Comparison of ENCODE assay signal across 8 mouse cellular contexts in genomic region chr6:14899021-14899610, GRCm38 (mm10). TPM values are rescaled to one million over a fixed set of nuclear protein-coding genes. Genes with fewer than 3 reads are reported as not detected.
A peak's percentile ranks its signal among the peaks of the same experiment; 100 is the strongest.
DNase-seq lines count a peak whose midpoint lies in the region; ATAC-seq and TF ChIP-seq lines count a peak whose summit lies in the region.

No protein-coding gene starts in this region.

- no peaks in the 10 kb centered on the region for H3K9me3 ChIP-seq in forebrain, embryonic 11.5 days (ENCODE audit: control insufficient read depth, low read length)
- H3K9me3 ChIP-seq in intestine, postnatal 0 days (ENCODE audit: control insufficient read depth): no peaks in the 10 kb centered on the region

- H3K4me3 ChIP-seq in gastrocnemius, adult 2 months: peak overlapping the region; percentile 53
- H3K4me3 ChIP-seq in forebrain, embryonic 11.5 days (ENCODE audit: low read depth, low read length): no peak overlapping the region
- H3K4me3 ChIP-seq in intestine, postnatal 0 days (ENCODE audit: low read depth, low read length): no peak overlapping the region

- H3K4me1 ChIP-seq in forebrain, embryonic 11.5 days (replicated peaks; ENCODE audit: control insufficient read depth, insufficient read depth, low read length): peaks cover 13% of the 10 kb centered on the region
- H3K4me1 ChIP-seq in intestine, postnatal 0 days (replicated peaks; ENCODE audit: control insufficient read depth, insufficient read depth, low read length): no peaks in the 10 kb centered on the region

- no peak overlapping the region; the same call in 1 of the 2 replicates for H3K9ac ChIP-seq in forebrain, embryonic 11.5 days (ENCODE audit: low read length)
- H3K9ac ChIP-seq in intestine, postnatal 0 days (ENCODE audit: low read depth, low read length): no peak overlapping the region

- H3K4me2 ChIP-seq in forebrain, embryonic 11.5 days (ENCODE audit: low read depth, low read length, severe bottlenecking): peak overlapping the region; percentile 88
- H3K4me2 ChIP-seq in intestine, postnatal 0 days (replicated peaks; ENCODE audit: low read depth): peak overlapping the region; percentile 96

- H3K27ac ChIP-seq in gastrocnemius, adult 2 months: no peak overlapping the region
- H3K27ac ChIP-seq in forebrain, embryonic 11.5 days (ENCODE audit: low read depth, low read length): no peak overlapping the region
- H3K27ac ChIP-seq in intestine, postnatal 0 days (ENCODE audit: low read depth, low read length): no peak overlapping the region

- no peak for TF ChIP-seq CTCF in gastrocnemius, adult 2 months (IDR thresholded peaks at IDR 0.05)
- TF ChIP-seq CTCF in intestine, postnatal 0 days (IDR thresholded peaks at IDR 0.05; ENCODE audit: low read depth): no peak

- H3K27me3 ChIP-seq in forebrain, embryonic 11.5 days (ENCODE audit: control insufficient read depth, insufficient read depth, low read length): peaks cover 2% of the 10 kb centered on the region; the same call in 1 of the 2 replicates
- peaks cover 39% of the 10 kb centered on the region for H3K27me3 ChIP-seq in intestine, postnatal 0 days (replicated peaks; ENCODE audit: control insufficient read depth, insufficient read depth, low read length)

- peak; percentile 21 for DNase-seq in gastrocnemius, adult 2 months
- no peak for DNase-seq in gastrocnemius, postnatal 36 days
- DNase-seq in forebrain, embryonic 11.5 days (ENCODE audit: low spot score): peak; percentile 63
- peak; percentile 47 for DNase-seq in neural tube, embryonic 10.5 days (ENCODE audit: extremely low spot score, low spot score)
- DNase-seq in c-Kit-positive CD71-positive TER-119-positive erythroid progenitor cells, embryonic 14.5 days (ENCODE audit: low spot score): no peak
- no peak for DNase-seq in cerebellum, adult 9-10 months

- no peaks in the 10 kb centered on the region for H3K36me3 ChIP-seq in forebrain, embryonic 11.5 days (ENCODE audit: control insufficient read depth, insufficient read depth, low read length)
- no peaks in the 10 kb centered on the region for H3K36me3 ChIP-seq in intestine, postnatal 0 days (ENCODE audit: control insufficient read depth, insufficient read depth)

- ATAC-seq in forebrain, embryonic 11.5 days (replicated peaks; ENCODE audit: low FRiP score): no peak
- no peak for ATAC-seq in intestine, postnatal 0 days
- ATAC-seq in granulocyte monocyte progenitor cell, adult 5-6 weeks (replicated peaks; ENCODE audit: poor library complexity, severe bottlenecking): no peak

- intact Hi-C loops in gastrocnemius, adult 2 months (cut with DNase I): loop anchor here (5.0 to 10.0 kb wide), 2 partner anchors 286 to 513 kb away; no protein-coding TSS in a partner anchor
- intact Hi-C loops in gastrocnemius, postnatal 36 days (cut with DNase I): loop anchor here (10.0 kb wide), 1 partner anchor 516 kb away; no protein-coding TSS in a partner anchor

- WGBS in forebrain, embryonic 11.5 days: 3% methylated on average over 19 of the region's 19 CpGs
- WGBS in intestine, postnatal 0 days: 32% methylated on average over 19 of the region's 19 CpGs

RNA-seq across cellular contexts. Expression of gene Foxp2, which starts 2.0 kb away (rescaled TPM):
- total RNA-seq in gastrocnemius, adult 2 months (2021): 1 to 10 TPM; 1.4 to 2.8 TPM
- total RNA-seq in gastrocnemius, postnatal 36 days (2021): 1 to 10 TPM; 1.6 to 2.0 TPM
- polyA plus RNA-seq in forebrain, embryonic 11.5 days (2014; fragmentation: Nextera tagmentation; extraction: Ambion mirVana): 33.2 and 33.5 TPM in 2 replicates
- polyA plus RNA-seq in intestine, postnatal 0 days (2015; fragmentation: Nextera tagmentation; extraction: Ambion mirVana): 5.4 and 5.5 TPM in 2 replicates
- total RNA-seq in granulocyte monocyte progenitor cell, adult 5-6 weeks (2014; fragmentation: Nextera tagmentation): not detected in 2 replicates
- not detected in 2 replicates for total RNA-seq in granulocyte monocyte progenitor cell, adult 5-6 weeks (2017)

Comparison
In these comparisons a context has a peak if more than half of its experiments do, and no peak if none do; other contexts are left out.
1. DNase-seq: peak in gastrocnemius, adult 2 months (single experiment), forebrain, embryonic 11.5 days (single experiment) and neural tube, embryonic 10.5 days (single experiment); none in gastrocnemius, postnatal 36 days (0 of 2), c-Kit-positive CD71-positive TER-119-positive erythroid progenitor cells, embryonic 14.5 days (single experiment) and cerebellum, adult 9-10 months (single experiment).